ENCODE assay signal across 26 mouse cellular contexts in the genomic region with DNA sequence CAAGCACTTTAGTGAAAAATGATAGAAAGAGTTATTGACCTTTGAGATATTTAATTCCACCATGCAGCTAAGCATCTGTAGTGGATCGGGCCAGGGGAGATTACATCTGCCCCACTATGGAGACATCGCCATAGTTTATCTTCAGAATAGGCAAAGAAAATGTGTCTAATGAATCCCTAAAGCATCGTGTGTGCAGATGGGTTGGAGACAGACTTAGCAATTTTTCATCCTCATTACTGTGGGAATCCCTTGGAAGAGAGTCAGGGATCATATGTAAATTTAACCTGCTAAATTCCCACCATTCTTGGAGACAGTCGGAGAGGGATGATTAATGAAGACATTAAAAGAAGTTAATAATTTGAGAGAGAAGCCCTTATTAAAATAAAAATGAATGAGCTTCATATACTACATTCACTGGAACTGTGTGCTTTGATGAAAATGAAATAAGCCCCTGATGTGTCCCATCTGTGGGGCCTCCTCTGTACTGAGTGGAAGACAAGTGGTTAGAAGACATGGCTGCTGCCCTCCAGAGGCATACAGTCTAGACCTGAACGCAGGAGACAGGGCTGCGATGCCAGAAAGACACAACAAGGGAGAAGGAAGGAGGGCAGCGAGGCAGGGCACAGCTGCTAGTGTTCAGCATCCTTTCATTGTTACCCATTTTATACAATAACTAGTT.
DNase-seq lines count a peak whose midpoint lies in the region; ATAC-seq lines count a peak whose summit lies in the region.
"Had no signal": no experiment of that assay in that cellular context is flagged by ENCODE, and none has a peak within 500 bp of the region (broad histone marks: within the 10 kb centered on the region; RNA-seq: fewer than 3 reads in every experiment).

No protein-coding gene starts in this region.

- ATAC-seq in heart, embryonic 11.5 days (replicated peaks; ENCODE audit: insufficient number of reproducible peaks, low FRiP score, low TSS enrichment): no peak
- peak; percentile 90 for ATAC-seq in hindbrain, embryonic 15.5 days (ENCODE audit: low FRiP score, low read depth)
- peak; percentile 89 for ATAC-seq in neural tube, embryonic 14.5 days (ENCODE audit: low read depth)
- ATAC-seq: activated CD4-positive, CD25-positive, alpha-beta regulatory T cell, adult 4 months; liver, postnatal 0 days; lung, postnatal 0 days had no signal

- no peak overlapping the region for H3K9ac ChIP-seq in heart, embryonic 11.5 days (ENCODE audit: low read depth, low read length)
- H3K9ac ChIP-seq in hindbrain, embryonic 15.5 days: no peak overlapping the region
- no peak overlapping the region for H3K9ac ChIP-seq in neural tube, embryonic 14.5 days (replicated peaks; ENCODE audit: low read depth, low read length)
- H3K9ac ChIP-seq: embryonic facial prominence, embryonic 13.5 days; forebrain, embryonic 12.5 days; limb, embryonic 12.5 days; liver, postnatal 0 days had no signal

- no peaks in the 10 kb centered on the region for H3K9me3 ChIP-seq in heart, embryonic 11.5 days (replicated peaks; ENCODE audit: control insufficient read depth, low read length)
- no peaks in the 10 kb centered on the region for H3K9me3 ChIP-seq in hindbrain, embryonic 15.5 days
- no peaks in the 10 kb centered on the region for H3K9me3 ChIP-seq in neural tube, embryonic 14.5 days (ENCODE audit: control insufficient read depth, low read length)
- H3K9me3 ChIP-seq: embryonic facial prominence, embryonic 13.5 days; forebrain, embryonic 12.5 days; limb, embryonic 12.5 days had no signal

- H3K4me3 ChIP-seq in heart, embryonic 11.5 days (ENCODE audit: low read depth, low read length): no peak overlapping the region
- no peak overlapping the region for H3K4me3 ChIP-seq in hindbrain, embryonic 15.5 days
- no peak overlapping the region for H3K4me3 ChIP-seq in neural tube, embryonic 14.5 days (ENCODE audit: low read depth, low read length)
- H3K4me3 ChIP-seq: embryonic facial prominence, embryonic 13.5 days; erythroblast, embryonic 14.5 days; forebrain, embryonic 12.5 days; limb, embryonic 12.5 days had no signal

- H3K4me1 ChIP-seq in heart, embryonic 11.5 days (ENCODE audit: control insufficient read depth, insufficient read depth, low read length): peaks cover 6% of the 10 kb centered on the region; the same call in 1 of the 2 replicates
- peaks cover 6% of the 10 kb centered on the region; the same call in 1 of the 2 replicates for H3K4me1 ChIP-seq in hindbrain, embryonic 15.5 days (replicated peaks)
- no peaks in the 10 kb centered on the region for H3K4me1 ChIP-seq in neural tube, embryonic 14.5 days (ENCODE audit: control insufficient read depth, insufficient read depth, low read length)
- H3K4me1 ChIP-seq: embryonic facial prominence, embryonic 13.5 days; forebrain, embryonic 12.5 days; limb, embryonic 12.5 days had no signal

- no peaks in the 10 kb centered on the region for H3K36me3 ChIP-seq in heart, embryonic 11.5 days (ENCODE audit: control insufficient read depth, insufficient read depth, low read length)
- no peaks in the 10 kb centered on the region for H3K36me3 ChIP-seq in hindbrain, embryonic 15.5 days
- no peaks in the 10 kb centered on the region for H3K36me3 ChIP-seq in neural tube, embryonic 14.5 days (ENCODE audit: control insufficient read depth, insufficient read depth, low read length)
- H3K36me3 ChIP-seq: embryonic facial prominence, embryonic 13.5 days; forebrain, embryonic 12.5 days; limb, embryonic 12.5 days had no signal

- DNase-seq in heart, adult 8-10 months (ENCODE audit: low spot score): no peak
- DNase-seq in kidney, postnatal 10 days: peak; percentile 11
- no peak for DNase-seq in kidney, adult 9 months
- DNase-seq in right cerebral cortex, postnatal 10 days (ENCODE audit: low spot score in 2 of 2): no peak
- DNase-seq: adrenal gland, adult 8-10 months; cerebellum, adult 2 months; cerebellum, postnatal 25 days; embryo, embryonic 11 days; gastrocnemius, postnatal 25 days; heart, postnatal 10 days; kidney, adult 11 months; kidney, postnatal 25 days; layer of hippocampus, postnatal 36 days; liver, postnatal 0 days; retina, postnatal 1 day; thymus, postnatal 25 days had no signal

- no peak overlapping the region for H3K27ac ChIP-seq in heart, embryonic 11.5 days (ENCODE audit: low read depth, low read length)
- H3K27ac ChIP-seq in hindbrain, embryonic 15.5 days (replicated peaks): peak overlapping the region; percentile 64; the same call in 1 of the 2 replicates
- H3K27ac ChIP-seq in neural tube, embryonic 14.5 days (ENCODE audit: low read depth, low read length): 0 out of 2 replicates have a peak overlapping the region, but pooled peaks have one; percentile 12
- H3K27ac ChIP-seq: embryonic facial prominence, embryonic 13.5 days; forebrain, embryonic 12.5 days; limb, embryonic 12.5 days had no signal

- 68% methylated on average over 7 of the region's 7 CpGs for WGBS in heart, embryonic 11.5 days (ENCODE audit: insufficient replicate concordance)
- 53% methylated on average over 7 of the region's 7 CpGs for WGBS in hindbrain, embryonic 15.5 days
- 52% methylated on average over 7 of the region's 7 CpGs for WGBS in neural tube, embryonic 14.5 days

- H3K27me3 ChIP-seq in heart, embryonic 11.5 days (ENCODE audit: control insufficient read depth, insufficient read depth, low read length): no peaks in the 10 kb centered on the region
- H3K27me3 ChIP-seq in hindbrain, embryonic 15.5 days: no peaks in the 10 kb centered on the region
- H3K27me3 ChIP-seq in neural tube, embryonic 14.5 days (ENCODE audit: control insufficient read depth, insufficient read depth, low read length): no peaks in the 10 kb centered on the region
- H3K27me3 ChIP-seq: embryonic facial prominence, embryonic 13.5 days; forebrain, embryonic 12.5 days had no signal

- H3K4me2 ChIP-seq in heart, embryonic 11.5 days: peak overlapping the region; percentile 0; the same call in 1 of the 2 replicates
- H3K4me2 ChIP-seq in hindbrain, embryonic 15.5 days: no peak overlapping the region
- H3K4me2 ChIP-seq in neural tube, embryonic 14.5 days (ENCODE audit: low read depth, low read length): no peak overlapping the region
- H3K4me2 ChIP-seq: embryonic facial prominence, embryonic 13.5 days; forebrain, embryonic 12.5 days; limb, embryonic 12.5 days; liver, embryonic 11.5 days had no signal
